Mouse (Mus musculus): ENCODE results near the gene Rapgef3.

- no peak for TF ChIP-seq GATA1 (IDR thresholded peaks at IDR 0.05; ENCODE audit: borderline replicate concordance, low read length)
- TF ChIP-seq FLI1 (IDR thresholded peaks at IDR 0.05; ENCODE audit: low read length), result no peak
Observed at GRCm38 (mm10) chr15:97727048-97727447, 40.7 kb downstream of the Rapgef3 start.
